Mouse (Mus musculus) lung, postnatal 14 days (tissue): Measurements from ENCODE around the gene Cyb5r1.
A peak's percentile ranks its signal among the peaks of the same experiment; 100 is the strongest.
"Not testable (repeated sequence)": the region's sequence is repeated elsewhere in the genome, so short reads cannot be mapped to it uniquely, and the experiment has no call there.

Experiments used
- DNase-seq: peaks from one replicate; pipeline ENCODE4 v3.0.0; 2021

Gene Cyb5r1

DNA sequence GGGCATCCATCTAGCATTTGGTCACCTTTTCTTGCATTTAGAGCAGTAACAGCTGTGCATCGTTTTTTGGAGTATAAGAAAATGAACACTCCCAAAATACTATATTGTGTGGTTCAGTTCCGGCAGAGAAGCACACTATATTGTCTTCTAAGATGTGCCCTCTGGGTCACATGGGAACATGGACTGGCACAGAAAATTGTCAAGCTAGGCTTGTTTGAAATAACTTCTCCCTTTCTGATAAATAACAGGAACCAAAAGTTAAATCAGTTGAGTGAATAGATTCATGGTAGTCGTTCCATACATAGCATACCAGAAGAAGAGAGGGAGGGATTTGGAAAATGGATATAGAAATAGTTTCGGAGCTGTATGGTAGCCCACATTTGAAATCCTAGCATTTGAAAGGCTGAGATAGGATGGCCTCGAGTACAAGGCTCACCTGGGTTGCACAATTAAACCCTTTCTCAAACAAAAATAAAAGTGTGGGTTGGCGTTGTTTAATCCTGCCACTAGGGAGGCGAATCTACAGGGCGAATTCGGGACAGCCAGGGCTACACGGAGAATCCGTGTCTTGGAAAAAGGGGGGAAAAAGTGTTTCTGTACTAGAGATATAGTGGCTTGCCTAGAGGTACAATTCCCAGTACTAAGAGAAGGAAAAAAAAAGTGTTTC is 9.3 kb downstream of the Cyb5r1 start:
- DNase-seq: no peak

- DNase-seq: peak; percentile 97
Measured at GRCm38 (mm10) chr1:134415168-134415831, 9.9 kb downstream of the Cyb5r1 start, which contains the start of gene Adipor1. Gene Adipor1, plus strand, starts transcription at chr1:134415378.

GRCm38 (mm10) chr1:134418414-134418975 is 13.1 kb downstream of the Cyb5r1 start:
- DNase-seq: no peak

- DNase-seq: no peak
Measured at GRCm38 (mm10) chr1:134419176-134419575, 13.8 kb downstream of the Cyb5r1 start.

- DNase-seq: no peak
Measured at GRCm38 (mm10) chr1:134419751-134420458, 14.5 kb downstream of the Cyb5r1 start.

DNA sequence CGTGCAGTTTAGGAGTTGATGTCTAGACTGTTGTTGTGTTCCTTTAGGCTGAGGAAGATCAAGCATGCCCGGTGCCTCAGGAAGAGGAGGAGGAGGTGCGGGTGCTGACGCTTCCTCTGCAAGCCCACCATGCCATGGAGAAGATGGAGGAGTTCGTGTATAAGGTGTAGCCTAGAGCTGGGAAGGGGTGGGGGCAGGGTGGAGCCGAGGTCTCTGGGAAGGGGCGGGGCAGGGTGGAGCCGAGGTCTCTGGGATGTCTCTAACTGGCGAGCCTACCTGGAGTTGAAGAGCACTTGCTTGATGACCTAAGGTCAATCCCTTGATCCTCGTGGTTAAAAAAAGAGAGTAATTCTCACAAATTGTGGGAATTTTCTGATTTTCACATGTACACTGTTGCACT is 18.6 kb downstream of the Cyb5r1 start:
- DNase-seq: no peak

DNA sequence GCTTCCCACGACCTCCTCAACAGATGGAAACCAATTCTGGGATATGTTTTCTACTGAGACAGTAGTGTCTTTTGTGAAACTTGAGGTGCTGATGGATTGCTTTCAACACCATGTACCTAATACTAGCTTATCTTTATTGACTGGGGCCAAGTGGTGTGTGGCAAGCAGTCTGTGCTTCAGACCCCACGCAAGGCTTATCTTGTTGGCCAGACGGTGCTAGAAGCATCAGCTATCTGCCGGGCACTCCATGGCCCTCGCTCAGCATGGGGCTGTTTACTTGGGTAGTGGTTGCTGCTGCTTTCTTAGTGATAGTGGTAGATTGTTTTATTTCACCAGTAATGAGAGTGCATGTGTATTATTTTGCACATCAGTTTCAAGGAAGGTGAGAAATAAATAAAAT is 20.9 kb downstream of the Cyb5r1 start:
- DNase-seq: no peak

GRCm38 (mm10) chr1:134433002-134433401 is 27.6 kb downstream of the Cyb5r1 start:
- no peak for DNase-seq

GRCm38 (mm10) chr1:134433473-134433872 is 28.1 kb downstream of the Cyb5r1 start:
- DNase-seq: no peak

DNA sequence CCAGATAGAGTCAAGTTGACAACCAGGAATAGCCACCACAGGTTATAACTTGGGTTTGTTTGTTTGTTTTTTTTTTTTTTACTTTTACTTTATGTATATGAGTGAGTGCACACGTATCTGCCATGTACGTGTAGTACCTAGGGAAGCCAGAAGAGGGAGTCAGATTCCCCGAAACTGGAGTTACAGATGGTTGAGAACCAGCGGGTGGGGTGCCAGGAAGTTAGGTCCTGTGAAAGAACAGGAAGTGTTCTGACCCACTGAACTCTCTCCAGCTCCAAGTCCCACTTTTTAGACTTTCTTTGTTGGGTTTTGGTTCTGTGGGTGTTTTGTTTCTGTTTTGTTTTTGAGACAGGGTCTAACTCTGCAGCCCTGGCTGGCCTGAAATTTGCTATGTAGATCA is 30.1 kb downstream of the Cyb5r1 start:
- DNase-seq: peak; percentile 35

DNA sequence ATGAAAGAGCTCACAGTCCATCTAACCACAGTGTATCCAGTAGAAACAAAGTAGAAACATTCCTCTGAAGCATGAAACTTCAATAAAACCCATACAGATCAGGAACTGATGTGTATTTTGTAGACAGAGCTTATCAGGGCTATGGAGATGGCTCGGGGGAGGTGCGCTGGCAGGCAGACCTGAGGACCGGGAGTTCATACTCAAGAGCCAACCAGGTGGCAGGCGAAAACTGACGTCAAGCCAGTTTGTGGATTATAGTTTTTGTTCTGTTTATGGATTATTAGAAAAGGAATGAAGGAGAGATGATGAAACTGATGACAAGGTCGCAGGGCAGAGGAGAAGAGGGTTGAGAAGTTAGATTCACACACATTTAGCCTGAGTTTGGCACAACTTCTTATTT is 35.1 kb downstream of the Cyb5r1 start:
- no peak for DNase-seq

GRCm38 (mm10) chr1:134441737-134442136 is 36.4 kb downstream of the Cyb5r1 start:
- DNase-seq: not testable (repeated sequence)

DNA sequence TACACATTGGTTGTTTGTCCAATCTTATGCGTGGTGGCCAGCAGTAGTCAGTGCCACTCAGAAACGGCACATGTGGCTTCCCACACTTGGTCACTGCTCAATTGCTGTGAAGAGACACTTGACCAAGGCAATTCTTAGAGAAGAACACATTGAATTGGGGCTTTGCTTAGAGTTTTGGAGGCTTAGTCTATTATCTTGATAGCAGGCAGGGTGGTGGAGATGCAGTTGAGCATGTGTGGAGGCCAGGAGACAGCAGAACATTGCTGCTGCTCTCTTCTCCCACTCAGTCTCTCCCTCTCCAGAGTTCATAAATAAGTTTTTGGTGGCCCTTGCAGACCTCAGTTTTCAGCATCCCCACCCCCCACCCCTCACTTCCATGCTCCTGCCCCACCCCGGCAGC is 37.0 kb downstream of the Cyb5r1 start:
- DNase-seq: no peak

DNA sequence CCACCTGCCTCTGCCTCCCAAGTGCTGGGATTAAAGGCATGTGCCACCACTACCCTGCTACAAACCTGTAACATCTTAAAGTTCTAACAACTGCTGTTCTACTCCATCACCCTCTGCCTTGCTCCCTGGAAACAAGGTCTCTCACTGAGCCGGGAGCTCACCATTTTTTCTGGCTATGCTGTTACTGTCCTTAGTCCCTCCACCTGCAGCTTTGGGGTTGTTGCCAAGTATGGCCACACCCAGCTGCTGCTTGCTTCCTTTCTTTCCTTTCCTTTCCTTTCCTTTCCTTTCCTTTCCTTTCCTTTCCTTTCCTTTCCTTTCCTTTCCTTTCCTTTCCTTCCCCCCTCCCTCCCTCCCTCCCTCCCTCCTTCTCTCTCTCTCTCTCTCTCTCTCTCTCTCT is 37.9 kb downstream of the Cyb5r1 start:
- not testable (repeated sequence) for DNase-seq

DNA sequence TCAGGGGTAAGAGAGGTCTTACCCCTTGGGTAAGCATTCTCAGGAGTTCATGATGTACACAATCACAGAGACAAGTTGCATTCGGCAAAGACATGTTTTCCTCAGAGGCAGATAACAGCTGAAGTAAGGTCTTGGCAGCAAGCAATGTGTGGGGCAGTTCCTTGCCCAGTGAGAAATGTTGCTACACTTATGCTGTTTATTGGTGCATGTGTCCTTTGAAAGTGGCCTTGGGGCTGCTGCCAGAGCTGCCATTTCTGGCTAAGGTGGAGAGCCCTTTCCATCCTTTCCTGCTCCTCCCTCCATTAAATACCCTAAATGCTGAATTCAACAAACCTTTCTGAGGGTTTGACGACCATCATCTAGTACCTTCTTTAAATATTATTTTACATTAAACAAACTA is 40.1 kb downstream of the Cyb5r1 start:
- DNase-seq: no peak

DNA sequence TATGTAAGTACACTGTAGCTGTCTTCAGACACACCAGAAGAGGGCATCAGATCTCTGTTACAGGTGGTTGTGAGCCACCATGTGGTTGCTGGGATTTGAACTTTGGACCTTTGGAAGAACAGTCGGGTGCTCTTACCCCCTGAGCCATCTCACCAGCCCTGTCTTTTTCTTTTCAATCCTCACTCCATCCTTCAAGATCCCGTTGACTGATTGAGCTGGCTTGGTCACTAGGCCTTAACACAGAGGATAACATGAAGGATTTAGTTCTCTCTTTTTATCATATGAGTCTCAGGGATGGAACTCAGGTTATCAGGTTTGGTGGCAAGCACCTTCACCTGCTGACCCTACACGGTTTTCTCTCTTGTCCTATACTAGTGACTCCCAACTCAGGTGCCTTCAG is 43.2 kb downstream of the Cyb5r1 start:
- not testable (repeated sequence) for DNase-seq

- DNase-seq: no peak
Measured at GRCm38 (mm10) chr1:134450201-134450600, 44.8 kb downstream of the Cyb5r1 start.

DNA sequence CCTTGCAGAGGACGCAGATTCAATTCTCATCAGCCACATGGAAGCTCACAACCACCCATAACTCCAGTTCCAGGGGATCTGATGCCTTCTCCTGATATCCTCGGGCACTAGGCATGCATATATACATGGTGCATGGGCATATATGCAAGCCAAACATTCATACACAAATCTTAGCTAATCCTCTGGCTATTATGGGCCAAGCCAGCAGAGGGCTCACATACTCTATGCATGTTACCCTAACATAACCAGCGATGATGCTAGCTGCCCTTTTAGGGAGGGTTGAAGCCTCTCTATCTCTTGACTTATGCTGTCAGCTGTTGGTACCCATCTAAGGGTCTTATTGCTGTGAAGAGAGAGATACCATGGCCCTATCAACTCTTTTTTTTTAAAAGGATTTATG is 45.6 kb downstream of the Cyb5r1 start:
- DNase-seq: peak; percentile 53

GRCm38 (mm10) chr1:134454904-134455824 is 49.8 kb downstream of the Cyb5r1 start, which contains the start of gene Klhl12:
Gene Klhl12, plus strand, starts transcription at chr1:134455531.
- peak; percentile 97 for DNase-seq

DNA sequence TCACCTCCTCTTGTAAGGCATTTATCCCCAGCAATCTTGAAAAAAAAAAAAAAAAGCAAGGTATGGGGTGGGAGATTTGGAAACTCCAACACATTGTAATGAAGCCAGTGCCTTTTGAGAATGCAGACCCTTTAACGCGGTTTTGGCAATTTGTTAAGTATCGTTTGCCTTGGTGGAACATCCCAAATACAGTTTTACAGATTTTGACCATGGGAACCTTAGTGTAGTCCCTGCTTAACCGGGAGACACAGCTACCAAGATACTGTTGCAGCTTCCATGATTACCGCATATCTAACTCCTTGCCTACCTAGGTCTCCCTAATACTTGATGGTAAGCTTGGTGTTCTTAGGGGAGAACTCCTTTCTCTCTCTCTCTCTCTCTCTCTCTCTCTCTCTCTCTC is 50.7 kb downstream of the Cyb5r1 start:
- no peak for DNase-seq

DNA sequence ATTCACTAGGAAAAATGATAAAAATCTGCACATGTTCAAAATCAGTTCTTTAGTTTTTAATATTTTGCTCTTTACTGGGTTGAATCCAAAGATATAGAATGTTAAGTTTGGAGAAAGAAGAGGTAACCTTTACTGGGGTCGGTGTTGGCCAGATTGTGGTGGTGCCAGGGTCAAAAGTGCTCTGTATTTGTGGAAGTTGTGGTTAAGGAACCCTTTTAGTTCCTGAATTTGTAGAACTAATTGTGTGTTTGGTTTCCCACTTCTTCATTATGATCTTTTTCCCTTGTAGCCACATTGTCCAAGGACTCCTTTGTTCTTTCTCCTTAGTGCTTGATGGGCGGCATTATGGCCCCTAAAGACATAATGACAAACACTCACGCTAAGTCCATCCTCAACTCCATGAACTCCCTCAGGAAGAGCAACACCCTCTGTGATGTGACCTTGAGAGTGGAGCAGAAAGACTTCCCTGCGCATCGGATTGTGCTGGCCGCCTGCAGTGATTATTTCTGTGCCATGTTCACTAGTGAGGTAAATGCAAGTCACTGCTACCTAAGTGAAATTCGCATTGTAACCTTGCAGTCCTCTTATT is 52.9 kb downstream of the Cyb5r1 start:
- DNase-seq: no peak
